Mouse (Mus musculus) adrenal gland, postnatal 36 days (tissue): ENCODE results near the gene Rftn2. TPM values are rescaled to one million over a fixed set of nuclear protein-coding genes. Genes with fewer than 3 reads are reported as not detected.

Experiments used
- DNase-seq, 2 experiments: peaks; one replicate each; pipeline ENCODE4 v3.0.0; 2021; ENCODE audit warnings: mixed read lengths in 1 of 2
- total RNA-seq, 2 experiments: library from RNA; stranded (reverse); gene quantifications; 2 replicates each; pipeline ENCODE4 v1.2.3; 2021

Rftn2 gene
- total RNA-seq, 2 experiments from 2014 or later, result 18.2 to 21.9 TPM

DNA sequence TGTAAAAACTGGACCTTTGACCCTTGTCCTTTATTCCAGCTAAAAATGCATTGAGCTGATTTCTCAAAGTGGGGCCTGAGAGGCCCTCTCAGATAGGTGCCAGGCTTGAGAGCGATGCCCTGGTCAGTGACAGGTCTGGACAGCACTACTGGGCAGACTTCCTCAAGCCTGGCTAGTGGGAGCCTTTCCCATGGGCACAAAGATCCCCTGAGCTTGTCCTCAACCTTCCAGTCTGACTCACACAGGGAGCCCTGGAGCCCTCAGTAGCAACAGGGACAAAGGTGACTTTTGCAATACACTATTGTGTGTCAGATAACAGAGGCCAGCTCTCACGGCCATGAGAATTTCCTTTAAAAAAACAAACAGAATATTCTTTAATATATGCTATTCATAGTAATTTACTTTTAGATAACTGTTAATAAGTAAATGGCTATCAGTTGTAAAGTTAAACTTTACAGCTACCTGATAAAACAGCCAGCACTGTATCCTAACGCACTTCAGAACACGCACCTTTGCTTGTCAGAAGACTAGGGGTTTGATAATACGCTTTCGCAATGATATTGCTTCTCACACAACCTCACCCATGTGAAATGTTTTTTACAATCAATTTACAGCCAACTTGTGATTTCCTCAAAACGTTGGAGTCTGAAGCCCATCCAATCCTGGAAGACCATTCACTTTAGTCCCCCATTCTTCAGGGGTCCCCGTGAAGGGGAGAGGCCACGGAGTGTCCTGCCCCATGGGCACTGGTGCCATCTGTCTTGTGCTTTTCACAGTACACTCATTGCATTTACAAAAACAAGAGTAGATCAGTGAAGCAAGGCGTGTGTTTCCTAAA is 52.6 kb downstream of the Rftn2 start:
- peak; percentile 57 to 66 for DNase-seq

DNA sequence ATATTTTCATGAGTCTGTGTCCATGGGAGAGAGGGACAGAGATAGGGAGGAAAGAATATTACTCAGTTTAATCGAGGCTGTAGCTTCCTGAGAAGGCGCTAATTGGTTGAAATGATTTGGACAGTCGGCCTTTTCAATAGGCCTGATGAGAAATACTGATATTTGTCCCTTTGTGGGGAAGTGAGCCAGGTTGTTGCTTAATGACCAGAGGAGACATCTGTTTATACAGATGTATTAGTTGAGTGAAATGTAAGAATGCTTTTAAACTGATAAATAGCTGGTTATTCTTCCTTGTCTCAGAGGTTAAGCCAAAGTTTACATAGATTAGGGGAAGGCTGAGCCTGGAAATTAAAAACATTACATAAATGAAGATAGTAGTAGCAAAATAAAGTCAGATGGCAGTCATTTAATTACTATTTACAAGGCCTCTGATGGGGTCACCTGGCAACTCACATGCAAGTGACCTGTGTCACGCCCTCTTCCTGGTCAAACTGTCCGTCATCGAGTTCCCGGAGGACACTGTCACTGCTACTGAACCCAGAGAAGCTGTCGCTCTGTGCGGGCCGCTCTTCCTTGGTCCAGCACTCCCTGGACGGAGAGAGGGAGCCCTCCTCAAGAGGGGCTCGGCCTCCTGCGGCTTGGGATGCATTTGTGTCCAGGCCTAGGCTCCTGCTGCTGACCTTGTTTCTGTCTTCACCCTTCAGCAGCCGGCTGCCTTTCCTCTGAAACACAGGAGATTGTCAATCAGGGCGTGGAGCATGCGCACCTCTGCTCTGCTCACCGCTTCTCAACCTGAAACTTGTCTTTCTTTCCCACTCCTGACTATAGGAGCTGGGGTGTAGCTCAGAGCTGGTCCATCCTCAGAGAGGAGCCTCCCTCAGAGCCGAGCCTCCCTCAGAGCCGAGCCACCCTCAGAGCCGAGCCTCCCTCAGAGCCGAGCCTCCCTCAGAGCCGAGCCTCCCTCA is 54.9 kb downstream of the Rftn2 start:
- DNase-seq, result no peak

- no peak for DNase-seq
These were observed 58.0 kb downstream of the Rftn2 start for GRCm38 (mm10) chr1:55168591-55168990.

GRCm38 (mm10) chr1:55167560-55167959 is 59.0 kb downstream of the Rftn2 start:
- no peak for DNase-seq

DNA sequence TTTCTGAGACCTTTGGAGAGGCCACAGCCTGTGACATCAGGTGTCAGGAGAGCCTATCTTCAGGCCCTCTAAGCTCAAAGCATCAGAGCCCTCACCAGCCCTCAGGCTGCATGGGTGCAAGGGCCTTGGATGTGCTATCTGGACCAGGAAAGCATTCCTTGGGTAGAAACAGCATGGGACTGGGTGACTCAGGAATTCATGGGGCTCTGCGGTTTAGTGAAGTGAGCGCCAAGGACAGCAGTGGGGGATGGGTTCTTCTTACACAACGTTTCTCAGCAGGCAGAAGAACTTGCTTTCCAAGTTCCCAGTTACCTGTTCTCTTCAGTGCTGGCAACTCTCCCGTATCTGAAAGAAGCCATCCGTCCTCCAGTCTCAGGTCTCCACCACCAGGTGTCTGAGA is 62.6 kb downstream of the Rftn2 start:
- DNase-seq, result peak; percentile 68 to 76

GRCm38 (mm10) chr1:55162781-55163180 is 63.8 kb downstream of the Rftn2 start:
- no peak for DNase-seq

DNA sequence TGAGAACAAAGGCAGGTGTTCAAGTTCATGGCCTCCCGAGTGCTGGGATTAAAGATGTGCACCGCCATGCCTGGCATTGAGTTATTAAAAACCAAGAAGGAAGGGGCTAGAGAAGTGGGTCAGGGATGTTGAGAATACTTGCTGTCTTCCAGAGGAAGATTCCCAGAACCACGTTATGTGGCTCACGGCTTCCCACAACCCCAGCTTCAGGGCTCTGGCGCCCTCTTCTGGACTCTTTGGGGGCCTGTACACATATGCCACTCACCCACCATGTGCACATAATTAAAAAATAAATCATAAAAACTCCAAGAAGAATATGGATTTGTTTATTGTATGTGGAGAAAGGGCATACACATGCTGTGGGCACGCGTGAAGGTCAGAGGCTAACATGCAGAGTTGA is 64.7 kb downstream of the Rftn2 start:
- peak; percentile 70 to 77 for DNase-seq

DNA sequence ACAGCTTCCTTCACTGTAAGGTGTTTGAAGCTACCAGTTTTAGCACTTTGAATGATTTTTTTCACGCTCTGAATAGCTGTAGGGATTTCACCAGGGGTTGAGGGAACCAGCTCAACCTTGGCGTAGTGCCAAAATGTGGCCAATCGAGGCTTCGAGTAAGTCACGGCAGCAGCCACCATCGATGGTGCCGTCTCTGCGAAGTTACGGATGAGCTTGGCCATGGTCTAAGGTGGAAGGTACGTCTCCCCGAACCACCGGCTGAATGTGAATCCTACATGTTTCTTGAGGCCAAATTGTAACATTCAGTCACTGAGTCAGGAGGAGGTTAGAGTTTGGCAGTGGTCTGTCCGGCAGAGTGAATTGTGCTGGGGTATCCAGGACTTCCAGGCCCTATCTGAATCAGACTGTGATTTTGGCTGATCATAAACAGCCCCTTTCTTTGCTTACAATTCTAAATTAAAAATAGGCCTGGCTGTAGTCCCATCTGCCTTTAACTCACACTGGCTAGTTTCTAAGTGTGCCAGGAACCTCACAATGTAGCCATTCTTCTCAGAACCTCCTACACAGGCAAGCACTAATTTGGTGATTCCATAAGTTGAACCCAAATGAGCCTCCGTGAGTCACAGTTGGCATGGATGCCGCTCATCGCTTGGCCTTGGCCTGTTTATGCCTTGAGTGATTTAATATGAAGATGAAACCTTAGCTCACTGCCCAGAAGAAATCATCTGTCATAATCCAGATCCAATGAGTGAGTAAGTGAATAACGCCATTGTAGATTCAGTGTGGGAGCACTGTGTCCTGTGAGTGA is 65.5 kb downstream of the Rftn2 start:
- peak; percentile 83 to 87 for DNase-seq

- DNase-seq, result no peak
These were observed 66.4 kb downstream of the Rftn2 start for GRCm38 (mm10) chr1:55160218-55160617.

- no peak for DNase-seq
These were observed 67.8 kb downstream of the Rftn2 start for GRCm38 (mm10) chr1:55158821-55159220.

GRCm38 (mm10) chr1:55158211-55158610 is 68.4 kb downstream of the Rftn2 start:
- DNase-seq, result no peak

GRCm38 (mm10) chr1:55157329-55157728 is 69.3 kb downstream of the Rftn2 start:
- no peak for DNase-seq

DNA sequence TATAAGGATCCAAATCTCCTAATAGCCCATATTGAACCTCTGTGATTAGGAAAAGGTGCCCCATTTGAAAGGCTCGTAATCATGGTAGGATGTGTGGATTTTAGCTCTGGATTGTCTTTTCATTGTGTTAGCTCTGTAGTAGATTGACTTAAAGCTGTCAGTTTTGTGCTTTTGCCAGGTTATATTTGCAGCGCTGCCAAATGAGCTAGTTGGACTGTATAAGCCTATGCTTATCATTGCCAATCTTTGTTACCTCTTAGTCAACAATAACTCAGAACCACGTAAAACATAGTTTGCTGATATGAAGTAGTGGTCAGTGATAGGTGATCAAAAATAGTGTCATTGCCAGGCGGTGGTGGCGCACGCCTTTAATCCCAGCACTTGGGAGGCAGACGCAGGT is 81.0 kb downstream of the Rftn2 start:
- DNase-seq, result no peak

DNA sequence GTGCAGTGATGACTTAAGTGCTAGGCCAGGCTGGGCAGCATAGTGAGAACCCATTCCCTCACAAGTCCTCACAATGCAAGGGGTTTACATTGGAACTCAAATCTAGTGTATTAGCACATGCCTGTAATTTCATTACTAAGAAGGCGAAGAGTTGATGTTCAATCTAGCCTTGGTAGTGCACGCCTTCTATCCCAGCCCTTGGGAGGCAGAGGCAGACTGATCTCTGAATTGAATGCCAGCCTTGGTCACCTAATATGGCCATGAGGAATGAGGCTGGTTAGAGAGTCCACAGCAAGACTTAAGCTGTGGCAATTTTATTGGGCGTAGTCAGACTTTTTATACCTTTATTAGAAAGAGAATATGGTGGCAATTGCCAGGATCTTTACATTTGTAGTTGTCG is 82.2 kb downstream of the Rftn2 start:
- DNase-seq, result no peak

DNA sequence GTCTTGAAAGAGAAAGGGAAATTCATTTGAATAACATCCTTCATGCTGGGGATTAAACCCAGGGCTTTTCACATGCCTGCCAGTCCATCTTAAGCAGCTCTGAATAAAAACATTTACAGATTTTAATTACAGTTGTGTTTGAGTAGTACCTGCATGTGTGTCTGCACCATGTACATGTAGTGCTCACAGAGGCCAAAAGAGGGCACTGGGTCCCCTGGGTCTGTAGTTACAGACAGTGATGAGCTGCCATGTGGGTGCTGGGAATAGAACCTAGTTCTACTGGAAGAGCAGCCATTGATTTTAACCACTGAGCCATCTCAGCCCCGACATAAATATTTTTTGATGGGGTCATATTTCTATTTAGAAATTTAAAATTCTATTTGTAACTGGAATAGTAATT is 90.7 kb downstream of the Rftn2 start:
- DNase-seq, result no peak

GRCm38 (mm10) chr1:55134301-55134700 is 92.3 kb downstream of the Rftn2 start:
- DNase-seq, result no peak

DNA sequence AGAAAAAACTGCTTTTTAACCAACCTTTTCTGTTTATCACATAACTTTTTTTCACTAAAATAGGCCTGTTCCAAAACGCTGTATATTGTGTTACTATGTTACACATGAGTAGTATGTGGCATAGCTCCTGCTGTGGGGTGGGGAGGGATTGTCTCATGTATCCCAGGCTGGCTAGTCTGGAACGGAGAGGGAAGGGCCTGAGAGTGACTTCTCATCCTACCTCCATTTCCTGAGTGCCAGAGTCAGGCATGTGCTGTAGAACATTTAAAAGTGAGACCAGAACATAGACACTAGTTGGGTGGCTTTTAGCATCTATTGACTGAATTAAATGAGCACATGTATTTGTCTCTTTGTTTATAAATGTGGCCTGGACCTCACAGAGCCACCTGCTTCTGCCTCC is 93.4 kb downstream of the Rftn2 start:
- no peak for DNase-seq

DNA sequence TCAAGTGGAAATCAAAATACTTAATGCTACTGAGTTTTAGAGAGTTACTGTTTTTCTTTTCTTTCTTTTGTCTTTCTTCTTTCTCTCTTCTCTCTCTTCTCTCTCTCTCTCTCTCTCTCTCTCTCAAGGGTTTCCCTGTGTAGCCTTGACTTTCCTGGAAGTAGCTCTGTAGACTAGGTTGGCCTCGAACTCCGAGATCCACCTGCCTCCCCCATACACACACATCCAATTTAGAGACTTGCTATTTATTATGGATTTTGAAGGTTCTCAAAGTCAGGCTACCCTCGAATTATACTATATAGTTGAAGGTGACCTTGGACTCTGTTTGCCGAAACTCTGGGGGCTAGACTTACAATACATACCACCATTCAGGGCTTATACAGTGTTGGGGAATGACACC is 94.3 kb downstream of the Rftn2 start:
- no peak for DNase-seq

DNA sequence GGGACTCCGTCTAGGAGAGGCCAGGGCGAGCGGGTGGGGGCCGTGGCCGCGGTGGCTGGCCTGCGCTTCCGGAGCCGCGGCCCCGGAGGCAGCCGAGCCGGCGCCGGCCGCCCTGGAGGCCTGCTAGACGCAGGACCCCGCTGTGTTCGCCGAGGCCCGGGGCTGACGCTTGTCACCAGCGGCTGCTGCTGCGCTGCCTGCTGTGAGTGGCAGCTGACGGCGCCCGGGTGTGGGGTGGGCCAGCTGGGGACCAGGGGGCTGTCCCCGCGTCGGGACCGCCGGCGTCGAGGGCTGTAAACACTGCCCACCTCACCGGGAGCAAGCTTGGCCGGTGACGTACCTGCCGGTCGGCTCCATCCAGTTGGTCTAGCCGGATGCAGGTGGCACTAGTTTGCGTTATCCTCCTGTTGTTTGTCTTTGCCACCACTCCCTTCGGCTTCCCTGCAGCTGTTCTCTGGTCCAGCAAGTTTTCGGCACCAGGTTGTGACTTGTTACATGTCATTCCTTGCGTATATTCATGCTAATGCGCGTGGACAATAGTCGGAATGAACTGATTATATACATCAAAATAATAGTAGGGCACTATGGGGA is 95.1 kb downstream of the Rftn2 start:
- no peak for DNase-seq

DNA sequence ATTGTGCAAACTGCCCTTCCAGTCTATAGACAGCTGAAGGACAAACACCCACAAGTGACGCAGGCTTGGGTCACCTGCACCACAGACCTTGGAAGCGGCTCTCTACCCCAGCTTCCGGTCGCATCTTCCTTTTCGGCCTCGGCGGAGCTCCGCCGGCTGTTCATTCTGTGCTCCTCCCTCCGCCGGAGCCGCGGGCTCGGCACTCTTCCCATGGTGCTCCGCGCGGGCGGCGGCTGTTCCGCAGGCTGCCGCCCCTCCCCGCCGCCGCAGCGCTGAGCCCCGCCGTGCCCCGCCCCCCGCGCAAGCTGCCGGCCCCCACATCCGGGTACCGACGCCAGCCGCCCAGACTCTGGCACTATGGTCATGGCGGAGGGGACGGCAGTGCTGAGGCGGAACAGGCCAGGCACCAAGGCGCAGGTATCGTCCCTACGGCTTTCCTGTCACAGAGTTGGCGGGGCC is 95.6 kb downstream of the Rftn2 start, which contains the start of gene Mob4:
TSS of gene Mob4 (plus strand) at position 289 of the 459 bp plus-strand sequence.
- DNase-seq, result peak; percentile 96 to 98

- no peak for DNase-seq
These were observed 96.2 kb downstream of the Rftn2 start for GRCm38 (mm10) chr1:55130190-55130916.
